In the genomic region with DNA sequence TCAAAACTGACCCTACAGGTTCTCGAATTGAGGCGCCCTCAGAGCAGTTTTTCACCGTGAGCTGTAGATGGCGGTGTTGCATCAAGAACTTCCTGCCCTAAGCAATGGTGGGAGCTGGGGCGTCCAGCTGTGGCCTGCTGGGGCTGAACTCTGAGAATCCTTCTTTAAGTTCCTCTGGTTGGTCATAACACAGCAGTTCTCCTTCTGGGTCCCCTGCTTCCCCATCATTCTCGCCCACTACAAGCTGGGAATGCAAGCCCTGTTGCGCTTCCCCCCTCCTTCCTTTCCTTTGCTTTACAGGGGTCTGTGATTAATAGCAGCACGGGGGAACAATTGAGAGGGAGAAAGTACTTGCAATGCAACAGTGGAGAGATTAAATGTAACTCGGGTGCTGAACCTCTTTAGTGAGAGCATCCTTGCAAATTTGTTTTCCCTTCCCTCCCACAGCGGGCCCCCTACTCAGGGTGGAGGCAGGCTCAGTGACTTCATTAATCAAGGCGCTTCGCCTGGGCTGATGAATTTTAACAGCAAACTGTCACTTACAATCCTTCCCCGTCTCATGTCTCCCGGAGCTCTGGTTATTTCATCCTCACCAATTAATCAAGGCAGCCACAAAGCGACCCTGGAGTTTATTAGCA, we compare ENCODE assay signal across 8 mouse cellular contexts.
DNase-seq lines count a peak whose midpoint lies in the region; ATAC-seq lines count a peak whose summit lies in the region.

No protein-coding gene starts in this region.

- no peaks in the 10 kb centered on the region for H3K36me3 ChIP-seq in heart, embryonic 13.5 days
- H3K36me3 ChIP-seq in liver, embryonic 11.5 days (ENCODE audit: control insufficient read depth, insufficient read depth, low read length): no peaks in the 10 kb centered on the region

- H3K4me2 ChIP-seq in heart, embryonic 13.5 days: peak overlapping the region; percentile 66
- no peak overlapping the region for H3K4me2 ChIP-seq in liver, embryonic 11.5 days

- H3K9ac ChIP-seq in heart, embryonic 13.5 days: peak overlapping the region; percentile 59
- no peak overlapping the region for H3K9ac ChIP-seq in liver, embryonic 11.5 days (ENCODE audit: low read depth, low read length)

- WGBS in heart, embryonic 13.5 days: 6% methylated on average over 15 of the region's 15 CpGs
- WGBS in liver, embryonic 11.5 days: 13% methylated on average over 15 of the region's 15 CpGs

- intact Hi-C loops in gastrocnemius, postnatal 14 days (cut with DNase I; ENCODE audit: low total_unique reads): no loop called here

- H3K9me3 ChIP-seq in heart, embryonic 13.5 days: no peaks in the 10 kb centered on the region
- no peaks in the 10 kb centered on the region for H3K9me3 ChIP-seq in liver, embryonic 11.5 days (ENCODE audit: control insufficient read depth, low read length)

- ATAC-seq in heart, embryonic 13.5 days (ENCODE audit: extremely low read depth, insufficient number of reproducible peaks, low FRiP score, low TSS enrichment): no peak
- peak; percentile 53 for ATAC-seq in liver, embryonic 11.5 days (replicated peaks; ENCODE audit: low FRiP score)

- H3K4me1 ChIP-seq in heart, embryonic 13.5 days: peaks cover 7% of the 10 kb centered on the region
- H3K4me1 ChIP-seq in liver, embryonic 11.5 days (replicated peaks; ENCODE audit: control insufficient read depth, insufficient read depth, low read length): no peaks in the 10 kb centered on the region

- no peaks in the 10 kb centered on the region for H3K27me3 ChIP-seq in heart, embryonic 13.5 days (replicated peaks)
- H3K27me3 ChIP-seq in liver, embryonic 11.5 days (replicated peaks; ENCODE audit: control insufficient read depth, insufficient read depth, low read length): no peaks in the 10 kb centered on the region

- DNase-seq in gastrocnemius, postnatal 14 days: peak; percentile 28
- no peak for DNase-seq in gastrocnemius, adult 18-20 months (ENCODE audit: low spot score)
- DNase-seq in cerebellum, postnatal 4 days (ENCODE audit: low spot score in 2 of 2): peak; percentile 48 to 63
- DNase-seq in kidney, postnatal 14 days: peak; percentile 41
- DNase-seq in liver, embryonic 11.5 days (ENCODE audit: low spot score): peak; percentile 36
- DNase-seq in ovary, postnatal 10 days (ENCODE audit: low spot score): peak; percentile 18
- DNase-seq in spleen, postnatal 14 days (ENCODE audit: low spot score in 2 of 2): no peak

- H3K27ac ChIP-seq in heart, embryonic 13.5 days (replicated peaks): no peak overlapping the region
- no peak overlapping the region for H3K27ac ChIP-seq in liver, embryonic 11.5 days (ENCODE audit: low read depth, low read length)

- H3K4me3 ChIP-seq in heart, embryonic 13.5 days: peak overlapping the region; percentile 32
- H3K4me3 ChIP-seq in liver, embryonic 11.5 days (ENCODE audit: low read depth, low read length): no peak overlapping the region

Comparison
In these comparisons a context has a peak if more than half of its experiments do, and no peak if none do; other contexts are left out.
1. DNase-seq: peak in gastrocnemius, postnatal 14 days (single experiment), cerebellum, postnatal 4 days (2 of 2), kidney, postnatal 14 days (single experiment), liver, embryonic 11.5 days (single experiment) and ovary, postnatal 10 days (single experiment); none in gastrocnemius, adult 18-20 months (single experiment) and spleen, postnatal 14 days (0 of 2).